Mouse (Mus musculus) kidney, adult 2 months (tissue): ENCODE measurements around the gene Gm21887.
"Not testable (repeated sequence)": the region's sequence is repeated elsewhere in the genome, so short reads cannot be mapped to it uniquely, and the experiment has no call there.

Source experiments
- CTCF ChIP-seq: fragments of 200-500 bp; conservative IDR thresholded peaks from 2 replicates; pipeline ENCODE4 v1.5.1; 2011; ENCODE audit warnings: low read depth, mild to moderate bottlenecking, control low read depth, low read length, moderate library complexity, mixed read lengths; ENCODE audit not compliant: insufficient read depth, insufficient read length
- POLR2A ChIP-seq: fragments of 200-500 bp; IDR thresholded peaks from one replicate; pipeline ENCODE4 v1.6.1; 2011; ENCODE audit warnings: low read depth, low read length, control low read depth

DNA sequence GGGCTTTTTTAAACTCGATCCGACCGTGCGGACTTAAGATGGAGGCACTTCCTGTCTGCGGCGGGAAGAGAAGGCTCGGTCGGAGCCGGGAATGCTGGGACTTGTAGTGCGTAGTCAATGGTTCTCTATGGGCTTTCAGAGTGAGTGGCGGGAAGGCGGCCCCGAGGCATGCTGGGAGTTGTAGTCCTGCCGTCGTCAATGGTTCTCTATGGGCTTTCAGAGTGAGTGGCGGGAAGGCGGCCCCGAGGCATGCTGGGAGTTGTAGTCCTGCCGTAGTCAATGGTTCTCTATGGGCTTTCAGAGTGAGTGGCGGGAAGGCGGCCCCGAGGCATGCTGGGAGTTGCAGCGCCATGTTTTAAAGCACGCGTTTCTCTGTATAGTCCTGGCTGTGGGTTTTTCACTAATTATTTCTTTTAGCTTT, 352 bp downstream of the Gm21887 start:
- not testable (repeated sequence) for TF ChIP-seq POLR2A, CTCF
